Mouse (Mus musculus) C3H10T1/2 (cell line): Measurements from ENCODE around the gene Fam174b. TPM values are rescaled to one million over a fixed set of nuclear protein-coding genes. Genes with fewer than 3 reads are reported as not detected.

Source experiments
- polyA plus RNA-seq, 2 experiments: library from polyadenylated mRNA; unstranded; fragments of >200 nt; fragmentation: generic; extraction: Trizol; gene quantifications; one replicate each; pipeline ENCODE4 v1.2.1; 2012; ENCODE audit warnings: missing spikeins in 2 of 2

The Fam174b gene
- not detected for polyA plus RNA-seq

DNA sequence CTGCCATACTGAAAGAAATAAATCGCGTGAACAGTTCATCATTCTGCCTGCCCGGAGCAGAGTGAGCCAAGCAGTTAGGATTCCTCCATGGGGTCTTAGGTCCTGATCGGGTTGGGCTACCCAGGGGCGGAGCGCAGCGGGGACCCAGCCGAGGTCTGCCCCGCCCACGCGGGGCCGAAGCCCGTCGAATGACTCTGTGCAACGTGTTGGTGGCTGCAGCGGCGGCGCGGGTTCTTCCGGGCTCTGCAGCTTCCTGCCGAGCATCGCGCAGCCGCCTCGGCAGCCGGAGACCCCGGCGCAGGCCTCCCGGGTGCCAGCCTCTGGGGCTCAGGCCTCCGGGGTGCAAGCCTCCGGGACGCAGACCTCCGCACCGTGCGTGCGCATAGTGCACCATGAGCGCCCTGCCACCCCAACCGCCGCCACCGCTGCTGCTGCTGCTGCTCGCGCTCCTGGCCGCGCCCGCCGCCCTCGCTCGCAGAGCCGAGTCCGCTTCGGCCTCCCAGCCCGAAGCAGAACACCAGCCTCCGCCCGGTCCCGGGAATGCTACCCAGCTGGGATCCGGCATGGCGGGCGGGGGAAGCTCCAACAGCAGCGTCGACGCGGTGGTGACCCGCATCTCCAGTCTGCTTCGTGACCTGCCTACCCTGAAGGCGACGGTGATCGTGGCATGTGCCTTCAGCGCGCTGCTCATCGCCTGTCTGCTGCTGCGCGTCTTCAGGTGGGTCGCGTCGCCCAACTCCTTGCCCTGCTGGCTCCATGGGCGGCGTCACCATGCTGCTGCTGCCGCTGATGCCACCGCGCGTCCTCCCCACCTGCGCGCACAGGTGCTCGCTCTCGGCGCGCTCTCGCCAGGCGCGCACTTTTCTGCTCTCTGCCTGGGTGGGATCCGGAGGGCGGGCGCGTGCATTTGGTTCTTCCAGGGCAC is at the start of gene Fam174b:
Fam174b (plus strand) TSS at position 192 of the 925 bp plus-strand sequence.

Other genes starting within 250 kb of the Fam174b start
- 1 to 10 TPM in 1 of 2 experiments, under 1 TPM in 1; 0.49 to 9.6 TPM for gene Chd2, start 198.5 kb upstream of the Fam174b start, polyA plus RNA-seq